Mouse (Mus musculus) urinary bladder, adult 18-20 months (tissue): ENCODE measurements around the gene Tmprss11f.
"Not testable (repeated sequence)": the region's sequence is repeated elsewhere in the genome, so short reads cannot be mapped to it uniquely, and the experiment has no call there.

ENCODE experiments used
- DNase-seq, 2 experiments: peaks; one replicate each; pipeline ENCODE4 v3.0.0; 2022; ENCODE audit warnings: low spot score in 2 of 2, mixed read lengths in 2 of 2

Tmprss11f gene

DNA sequence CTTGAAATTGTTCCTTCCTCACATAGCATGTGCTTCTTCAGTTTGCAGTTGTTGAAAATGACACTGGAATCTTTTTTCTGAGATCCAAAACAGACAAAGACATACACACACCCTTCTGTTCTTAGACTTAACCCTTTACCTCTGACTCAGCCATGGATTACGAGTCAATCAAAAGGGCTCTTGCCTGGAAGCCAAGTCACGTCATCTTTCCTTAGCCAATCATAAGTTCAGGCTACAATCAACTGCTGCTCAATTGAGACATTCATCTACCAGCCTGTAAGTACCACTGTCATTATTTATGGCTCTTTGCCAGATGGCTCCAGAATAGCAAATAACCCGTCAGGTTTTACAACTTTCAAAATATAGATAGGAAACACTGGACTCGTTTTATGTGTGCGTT, at the start of gene Tmprss11f:
Gene Tmprss11f, minus strand, starts transcription at position 101 of the 400 bp plus-strand sequence.
- no peak for DNase-seq

DNA sequence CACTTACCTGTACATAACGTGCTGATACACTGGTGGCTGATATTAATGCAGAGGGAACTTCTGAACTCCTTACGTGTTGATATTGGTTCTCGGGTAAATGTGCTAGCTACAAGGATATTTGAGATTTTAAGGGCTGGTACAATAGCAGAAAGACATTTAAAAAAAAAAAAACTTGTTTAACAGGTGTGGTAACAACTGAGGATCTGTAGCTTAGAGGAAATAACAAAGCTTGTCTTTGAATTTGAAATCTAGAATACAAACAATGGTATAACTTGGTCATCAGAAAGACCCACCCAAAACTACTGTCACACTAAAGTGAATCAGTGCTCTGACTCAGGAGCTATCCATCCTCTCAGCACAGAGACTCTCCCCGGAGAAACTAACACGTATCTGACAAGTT, 44.0 kb upstream of the Tmprss11f start, which contains the start of gene Tmprss11b:
Gene Tmprss11b, minus strand, starts transcription at position 101 of the 400 bp plus-strand sequence.
- no peak for DNase-seq

DNA sequence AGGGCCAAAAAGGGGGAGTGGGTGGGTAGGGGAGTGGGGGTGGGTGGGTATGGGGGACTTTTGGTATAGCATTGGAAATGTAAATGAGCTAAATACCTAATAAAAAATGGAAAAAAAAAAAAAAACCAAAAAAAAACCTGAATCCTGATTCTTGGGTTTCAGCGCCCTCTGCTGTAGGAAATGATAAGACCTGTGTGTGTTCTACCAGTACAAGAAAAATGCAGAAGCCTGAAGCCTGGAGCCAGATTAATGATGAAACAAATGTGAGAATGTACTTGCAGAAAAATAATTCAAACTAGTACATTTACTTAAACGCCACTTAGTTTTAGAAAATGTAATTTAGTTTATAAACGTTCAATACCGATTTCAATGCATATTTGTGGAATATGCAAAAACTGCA, 17.0 kb upstream of the Tmprss11f start:
- DNase-seq = not testable (repeated sequence)

DNA sequence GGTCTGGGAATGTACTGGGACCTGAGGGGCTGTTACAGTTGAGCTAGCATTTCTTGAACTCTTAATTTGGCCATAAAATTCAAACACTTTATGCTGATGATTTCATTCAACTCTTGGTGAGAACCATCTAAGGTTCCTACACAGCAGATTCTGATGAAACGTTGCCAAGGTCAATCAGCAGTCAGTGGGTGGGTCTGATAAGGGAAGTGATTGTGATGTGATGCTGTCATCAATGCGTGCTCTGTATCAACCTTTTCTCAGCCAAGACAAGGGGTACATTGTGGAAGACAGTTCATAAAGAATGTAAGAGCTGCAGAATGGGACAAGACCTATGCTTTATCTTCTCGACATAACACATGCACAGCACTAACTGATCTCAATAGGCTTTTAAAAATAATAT, 8.6 kb upstream of the Tmprss11f start:
- no peak for DNase-seq

DNA sequence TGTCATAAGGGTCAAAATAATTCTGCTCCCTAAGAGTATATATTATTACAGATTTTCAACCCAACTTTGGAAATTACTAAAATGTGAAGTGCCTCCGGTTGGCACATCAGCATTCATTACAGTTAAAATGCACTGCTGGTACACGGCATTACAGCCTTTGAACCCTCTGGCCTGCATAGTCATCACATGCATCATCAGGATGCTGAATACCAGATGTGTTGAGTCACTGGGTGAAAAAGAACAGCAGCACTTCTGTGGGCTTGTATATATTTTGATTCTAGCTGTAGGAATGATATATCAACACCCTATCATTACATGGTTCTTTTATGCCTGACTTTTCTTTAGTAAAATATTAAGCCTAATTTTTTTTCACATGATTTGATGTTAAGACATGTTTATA, 1.5 kb downstream of the Tmprss11f start:
- no peak for DNase-seq

DNA sequence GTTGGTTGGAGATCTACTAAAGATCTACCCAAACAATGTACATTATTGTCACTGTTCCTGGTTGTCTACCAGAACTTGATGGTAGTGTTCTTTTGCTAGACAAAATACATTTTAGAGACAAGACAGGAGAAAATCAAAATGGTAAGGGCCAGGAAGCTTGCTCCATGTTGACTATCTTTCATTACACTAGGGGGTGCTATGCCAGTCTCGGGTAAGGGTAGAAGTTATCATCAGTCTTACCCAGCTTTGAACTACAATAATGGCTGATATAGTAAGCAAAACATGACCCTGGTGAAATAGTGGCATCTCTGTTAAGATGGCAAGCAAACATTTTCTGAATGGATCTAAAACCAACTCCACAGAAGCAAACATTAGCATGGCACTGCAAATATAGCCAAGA, 10.4 kb downstream of the Tmprss11f start:
- no peak for DNase-seq

DNA sequence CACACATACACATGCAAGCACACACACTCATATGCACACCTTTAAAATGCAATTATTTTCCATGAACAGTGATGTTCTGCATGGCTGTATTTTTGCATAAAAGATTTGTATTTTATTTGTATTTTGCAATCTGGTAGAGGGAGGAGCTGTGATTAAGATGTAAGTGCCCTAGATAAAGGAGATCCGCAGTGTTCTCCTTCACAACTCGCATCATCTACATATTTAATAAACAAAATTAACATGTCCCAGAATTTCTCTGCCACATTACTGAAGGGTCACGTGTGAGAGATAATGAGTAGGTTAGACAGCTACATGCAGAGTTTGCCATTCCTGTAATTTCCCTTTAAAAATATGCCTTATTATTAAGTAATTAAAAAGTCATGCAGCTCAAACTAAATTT, 46.3 kb downstream of the Tmprss11f start:
- no peak for DNase-seq

DNA sequence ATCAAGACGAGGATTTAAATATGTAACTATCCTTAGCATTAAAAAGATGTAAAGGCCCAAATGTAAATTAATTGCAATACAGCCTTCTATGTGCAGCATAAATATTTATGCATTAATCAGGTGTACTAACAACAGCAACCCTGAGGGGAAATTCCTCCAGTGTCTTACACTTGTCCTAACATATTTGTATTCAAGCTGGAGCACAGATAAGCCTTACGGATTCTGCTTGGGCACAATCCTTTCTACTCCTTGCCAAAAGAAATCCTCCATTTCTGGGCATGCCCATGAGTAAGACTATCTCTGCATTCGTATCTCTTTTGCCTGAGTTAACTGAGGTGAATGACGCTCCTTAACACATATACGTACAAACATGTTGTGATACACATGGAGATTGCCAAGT, 49.6 kb downstream of the Tmprss11f start:
- DNase-seq = no peak

DNA sequence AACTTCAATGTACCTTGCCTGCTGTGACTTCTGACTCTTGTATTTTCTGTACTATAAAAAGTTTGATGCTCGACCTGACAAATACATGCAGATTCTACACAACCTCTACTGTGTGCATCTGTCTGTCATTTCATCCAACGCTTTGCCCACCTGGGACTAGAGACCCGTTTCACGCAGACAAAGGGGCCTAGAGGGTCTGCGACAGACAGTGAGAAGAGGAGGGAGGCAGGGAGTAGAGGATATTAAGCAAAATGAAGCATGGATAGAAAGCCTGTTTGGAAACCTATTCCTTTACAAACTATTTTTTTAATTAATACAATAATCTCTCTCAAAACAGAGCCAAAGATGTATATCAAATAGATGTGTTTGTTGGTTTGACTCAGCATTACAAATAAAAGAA, 50.2 kb downstream of the Tmprss11f start:
- DNase-seq = no peak

DNA sequence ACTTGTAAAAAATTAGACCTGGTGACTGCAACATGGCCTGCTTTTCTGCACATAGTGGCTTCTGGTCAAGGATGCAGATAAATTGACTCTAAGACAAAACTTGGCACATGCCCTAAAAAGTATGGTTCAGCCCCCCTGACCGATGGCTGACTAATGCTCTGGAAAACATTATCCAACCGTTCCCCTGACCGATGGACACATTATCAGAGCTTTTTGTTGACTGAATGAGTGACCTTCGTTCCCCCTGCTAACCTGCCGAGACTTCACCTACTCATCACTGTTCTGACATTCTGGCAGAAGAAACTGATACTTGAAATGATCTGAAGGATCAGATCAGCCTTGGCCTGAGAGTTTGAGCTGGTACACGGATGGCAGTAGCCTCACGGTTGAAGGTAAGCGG, 53.5 kb downstream of the Tmprss11f start:
- not testable (repeated sequence) for DNase-seq

DNA sequence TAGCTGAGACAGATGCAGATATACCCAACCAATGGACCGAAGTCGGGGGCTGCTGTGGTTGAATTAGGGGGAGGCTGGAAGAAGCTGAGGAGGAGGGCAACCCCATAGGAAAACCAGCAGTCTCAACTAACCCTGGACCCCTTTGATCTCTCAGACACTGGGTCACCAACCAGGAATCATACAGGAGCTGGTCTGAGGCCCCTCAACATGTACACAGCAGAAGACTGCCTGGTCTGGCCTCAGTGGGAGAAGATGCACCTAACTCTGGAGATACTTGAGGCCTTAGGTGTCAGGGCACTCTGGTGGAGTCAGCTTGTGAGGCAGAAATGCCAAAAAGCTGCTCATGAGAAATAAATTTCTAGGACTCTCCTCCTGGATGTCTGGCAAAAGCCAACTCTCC, 85.5 kb downstream of the Tmprss11f start:
- no peak for DNase-seq

DNA sequence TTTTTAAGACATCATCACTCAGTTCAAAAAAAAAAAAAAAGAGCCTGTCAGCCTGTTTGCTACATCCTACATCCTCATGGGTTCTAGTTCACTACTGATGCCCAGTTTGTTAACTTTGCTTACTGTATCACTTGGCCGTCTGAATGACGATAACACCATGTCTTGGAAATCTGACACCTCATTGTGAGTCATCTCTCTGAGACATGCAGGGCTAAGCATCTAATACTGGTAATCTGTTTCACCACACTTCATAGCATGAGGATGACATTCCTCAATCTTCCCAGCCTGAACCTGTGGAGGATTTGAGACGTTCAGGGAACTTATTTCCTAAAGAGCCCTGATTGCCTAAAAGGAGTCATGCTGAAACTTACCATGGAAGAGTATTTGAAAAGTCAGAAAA, 91.6 kb downstream of the Tmprss11f start:
- DNase-seq = no peak

DNA sequence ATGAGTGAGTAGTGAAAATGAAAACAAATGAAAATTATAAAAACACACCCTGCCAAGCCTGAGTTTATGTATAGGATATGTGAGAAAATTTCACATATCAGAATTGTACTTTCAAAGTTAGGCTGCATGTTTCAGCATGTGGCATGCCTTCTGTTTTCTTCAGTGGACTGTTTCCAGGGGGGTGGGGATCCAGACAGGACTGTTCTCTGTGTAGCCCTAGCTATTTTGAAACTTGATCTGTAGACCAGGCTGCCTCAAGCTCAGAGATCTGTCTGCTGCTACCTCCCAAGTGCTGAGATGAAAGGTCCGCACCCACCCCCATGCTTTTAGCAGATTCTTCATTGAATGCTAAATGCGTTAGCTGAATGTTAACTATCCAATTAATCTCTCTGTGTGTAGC, 103.5 kb downstream of the Tmprss11f start:
- DNase-seq = no peak

DNA sequence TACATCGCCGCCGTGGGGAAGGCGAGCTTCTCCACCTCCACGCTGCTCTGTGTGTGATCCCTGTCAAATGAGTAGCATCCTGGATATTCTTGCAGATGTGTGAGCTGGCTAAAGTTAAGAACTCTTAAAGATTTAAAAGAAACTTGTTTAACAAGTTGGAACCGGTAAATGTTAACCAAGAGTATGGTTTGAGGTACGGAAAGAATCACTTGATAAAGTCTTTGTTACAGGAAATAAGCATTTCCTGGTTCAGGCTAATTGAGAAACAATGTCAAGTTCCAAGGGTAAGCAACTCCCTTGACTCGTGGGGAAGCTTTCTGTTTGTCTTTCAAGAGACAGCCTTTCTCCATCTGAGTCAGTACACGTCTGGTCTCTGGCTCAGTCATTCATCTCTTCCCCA, 113.7 kb downstream of the Tmprss11f start, which contains the start of gene Tmprss11g:
Gene Tmprss11g, minus strand, starts transcription at position 101 of the 400 bp plus-strand sequence.
- no peak for DNase-seq

DNA sequence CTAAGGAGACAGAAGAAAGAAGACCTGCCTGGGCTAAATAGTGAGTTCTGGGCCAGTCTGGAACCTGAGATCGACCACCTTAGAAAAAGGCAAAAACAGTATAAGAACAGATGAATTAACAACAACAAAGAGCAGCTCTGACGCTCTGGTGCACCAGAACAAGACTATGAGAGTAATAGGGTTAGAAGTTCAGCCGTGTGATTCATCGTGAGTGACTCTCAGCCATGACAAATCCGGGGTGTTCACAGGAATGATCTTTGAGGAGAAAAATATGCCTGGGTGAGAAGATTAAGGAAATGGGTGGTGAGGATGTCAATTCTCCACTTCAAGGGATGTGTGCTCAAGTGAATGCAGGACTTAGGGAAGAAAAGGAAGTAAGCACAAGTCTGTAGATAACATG, 120.7 kb downstream of the Tmprss11f start:
- no peak for DNase-seq

DNA sequence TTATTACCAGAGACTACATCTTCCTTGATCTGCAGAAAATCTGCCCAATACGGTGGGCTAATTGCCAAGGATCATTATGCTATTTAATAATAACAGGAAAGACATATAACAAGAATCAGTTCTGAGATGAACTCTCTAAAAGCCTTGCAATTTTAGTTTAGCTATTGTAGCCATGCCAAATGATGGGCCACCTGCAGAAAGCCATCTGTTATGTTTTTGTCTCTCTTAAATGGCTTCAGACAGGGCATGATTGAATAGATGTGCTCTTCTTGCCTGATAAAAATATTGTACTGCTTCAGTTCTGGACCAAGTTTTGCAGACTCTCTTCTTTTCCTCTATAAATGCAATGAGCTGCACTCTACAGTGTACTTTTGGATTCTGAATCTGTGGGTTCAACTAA, 138.8 kb downstream of the Tmprss11f start:
- no peak for DNase-seq

DNA sequence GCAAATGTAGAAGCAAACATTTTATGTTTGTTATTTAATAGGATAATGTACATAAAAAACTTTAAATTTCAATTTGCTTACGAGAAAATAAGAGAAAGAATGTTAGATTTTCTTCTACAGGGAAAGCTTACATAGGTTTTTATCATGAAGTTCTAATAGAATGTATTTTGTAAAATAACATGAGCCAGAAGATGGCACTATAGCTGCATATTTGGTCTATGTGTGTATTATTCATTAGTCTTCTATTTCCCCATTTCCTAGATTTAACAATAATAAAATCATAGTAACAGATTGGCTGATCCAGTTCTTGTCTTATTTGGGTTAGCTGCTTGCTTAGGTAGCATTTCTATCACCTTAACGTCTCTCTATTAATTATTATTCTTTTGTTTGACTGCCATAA, 149.7 kb downstream of the Tmprss11f start:
- DNase-seq = no peak

DNA sequence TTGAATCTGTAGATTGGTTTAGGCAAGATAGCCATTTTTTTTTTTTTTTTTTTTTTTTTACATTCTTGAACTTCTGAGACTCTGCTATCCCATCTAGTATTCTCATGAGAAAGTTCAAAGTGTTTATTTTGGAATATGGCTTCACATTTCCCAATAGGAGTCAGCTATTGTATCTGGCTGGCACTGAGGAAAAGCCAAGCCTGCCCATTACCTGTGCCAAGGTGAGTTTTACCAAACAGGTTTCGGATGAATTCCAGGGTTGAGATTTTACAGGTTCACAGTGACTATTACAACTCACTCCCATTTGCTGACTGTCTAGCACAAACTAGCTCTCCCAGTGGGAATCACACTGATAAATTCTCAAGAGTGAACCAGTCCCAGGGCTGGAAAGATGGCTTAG, 150.2 kb downstream of the Tmprss11f start:
- no peak for DNase-seq

DNA sequence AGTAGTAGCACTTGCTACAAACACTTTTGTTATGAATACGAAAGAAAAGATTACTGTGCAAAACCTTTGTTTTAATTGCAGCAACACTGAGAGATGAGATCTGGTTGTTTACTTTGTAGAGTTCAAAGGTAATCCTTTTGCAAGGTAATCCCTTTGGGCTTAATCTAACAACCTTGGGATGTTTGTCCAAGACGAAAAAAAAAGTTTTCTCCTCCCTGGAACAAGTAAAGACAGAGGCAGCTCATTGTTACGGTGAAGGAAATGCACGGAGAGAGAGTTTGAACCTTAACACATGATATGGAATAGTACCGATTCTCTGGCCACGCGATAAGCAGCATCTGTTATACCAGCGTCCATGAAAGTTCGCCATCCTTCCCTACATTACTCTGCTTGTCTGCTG, 158.4 kb downstream of the Tmprss11f start:
- DNase-seq = no peak
